Mouse (Mus musculus) adrenal gland, postnatal 25 days (tissue): ENCODE measurements at regions not wholly inside any gene's neighbourhood (a gene's known extent, or its start where the extent isn't known, plus 50 kb on each side); places are given as distances from the start of the nearest gene placed in this dataset.
A peak's percentile ranks its signal among the peaks of the same experiment; 100 is the strongest.

Experiments
- DNase-seq: peaks from one replicate; pipeline ENCODE4 v3.0.0; 2021; ENCODE audit warnings: mixed read lengths

- no peak for DNase-seq
Observed at GRCm38 (mm10) chr9:41765816-41766532, 358.1 kb downstream of the Sorl1 start.

GRCm38 (mm10) chr9:41761050-41761576 lies 363.0 kb downstream of the Sorl1 start:
- no peak for DNase-seq

- no peak for DNase-seq
Observed at GRCm38 (mm10) chr9:41754434-41755002, 369.6 kb downstream of the Sorl1 start.

- DNase-seq = no peak
Observed at GRCm38 (mm10) chr9:41745979-41746647, 378.0 kb downstream of the Sorl1 start.

GRCm38 (mm10) chr9:41741500-41741899 lies 382.6 kb downstream of the Sorl1 start:
- no peak for DNase-seq

- DNase-seq = no peak
Observed at GRCm38 (mm10) chr9:41740536-41740935, 383.6 kb downstream of the Sorl1 start.

GRCm38 (mm10) chr9:41737671-41738070 lies 386.4 kb downstream of the Sorl1 start:
- no peak for DNase-seq

GRCm38 (mm10) chr9:41736881-41737280 lies 387.2 kb downstream of the Sorl1 start:
- no peak for DNase-seq

- DNase-seq = no peak
Observed at GRCm38 (mm10) chr9:41736234-41736859, 387.8 kb downstream of the Sorl1 start.

- peak; percentile 55 for DNase-seq
Observed at GRCm38 (mm10) chr9:41735448-41736233, 388.5 kb downstream of the Sorl1 start.

- DNase-seq = no peak
Observed at GRCm38 (mm10) chr9:41734925-41735447, 389.1 kb downstream of the Sorl1 start.

GRCm38 (mm10) chr9:41721609-41722008 lies 402.5 kb downstream of the Sorl1 start:
- DNase-seq = no peak

- DNase-seq = no peak
Observed at GRCm38 (mm10) chr9:41715231-41715630, 408.9 kb downstream of the Sorl1 start.

- no peak for DNase-seq
Observed at GRCm38 (mm10) chr9:41705972-41706371, 418.1 kb downstream of the Sorl1 start.

GRCm38 (mm10) chr9:41705461-41705903 lies 418.6 kb downstream of the Sorl1 start:
- DNase-seq = no peak

- DNase-seq = no peak
Observed at GRCm38 (mm10) chr9:41703091-41703490, 421.0 kb downstream of the Sorl1 start.

GRCm38 (mm10) chr9:41700683-41701082 lies 423.4 kb downstream of the Sorl1 start:
- DNase-seq = no peak

GRCm38 (mm10) chr9:41699031-41699430 lies 425.1 kb downstream of the Sorl1 start:
- no peak for DNase-seq

GRCm38 (mm10) chr9:41697611-41698467 lies 426.3 kb downstream of the Sorl1 start:
- DNase-seq = no peak

GRCm38 (mm10) chr9:41697160-41697559 lies 426.9 kb downstream of the Sorl1 start:
- no peak for DNase-seq

GRCm38 (mm10) chr9:41682911-41683310 lies 441.2 kb downstream of the Sorl1 start:
- DNase-seq = no peak
